Mouse (Mus musculus) forebrain, embryonic 16.5 days (tissue): Measurements from ENCODE around the gene Elof1. TPM values are rescaled to one million over a fixed set of nuclear protein-coding genes. Genes with fewer than 3 reads are reported as not detected.

Source experiments
- ATAC-seq: fragments of 200-750 bp; cut with Nextera tagmentation; 2 replicates; pipeline ENCODE4 v1.8.0; 2017; ENCODE audit warnings: mild to moderate bottlenecking, moderate library complexity
- H3K27ac ChIP-seq: fragments of 300-500 bp; sonication (generic); 2 replicates; pipeline ENCODE4 v1.5.1; 2014; ENCODE audit warnings: low read length, control low read depth
- H3K27me3 ChIP-seq: fragments of 300-500 bp; sonication (generic); replicated peaks from 2 replicates; pipeline ENCODE4 v1.6.1; 2014; ENCODE audit warnings: low read length; ENCODE audit not compliant: control insufficient read depth, insufficient read depth
- H3K36me3 ChIP-seq: fragments of 300-500 bp; sonication (generic); 2 replicates; pipeline ENCODE4 v1.6.1; 2014; ENCODE audit not compliant: control insufficient read depth, insufficient read depth
- H3K4me1 ChIP-seq: fragments of 300-500 bp; sonication (generic); replicated peaks from 2 replicates; pipeline ENCODE4 v1.6.1; 2014; ENCODE audit warnings: low read length; ENCODE audit not compliant: control insufficient read depth, insufficient read depth
- H3K4me2 ChIP-seq: fragments of 300-500 bp; sonication (generic); 2 replicates; pipeline ENCODE4 v1.6.1; 2014; ENCODE audit warnings: mild to moderate bottlenecking, low read length, control low read depth
- H3K4me3 ChIP-seq: fragments of 300-500 bp; sonication (generic); replicated peaks from 2 replicates; pipeline ENCODE4 v1.5.1; 2014; ENCODE audit warnings: mild to moderate bottlenecking, low read length, control low read depth
- H3K9ac ChIP-seq: fragments of 300-500 bp; sonication (generic); replicated peaks from 2 replicates; pipeline ENCODE4 v1.6.1; 2014; ENCODE audit warnings: low read depth, low read length, control low read depth
- H3K9me3 ChIP-seq: fragments of 300-500 bp; sonication (generic); 2 replicates; pipeline ENCODE4 v1.6.1; 2016; ENCODE audit warnings: low read length; ENCODE audit not compliant: control insufficient read depth
- WGBS: fragments of 180-500 bp; shearing (Covaris S2); extraction: QIAGEN DNeasy Blood & Tissue Kit; methylation state at CpG from one replicate; pipeline ENCODE4 v1.1.7; 2014; 5-methylcytosine and 5-hydroxymethylcytosine counted together
- microRNA-seq: library from miRNA; unstranded; fragments of <30 nt; microRNA quantifications from one replicate; pipeline ENCODE4, GENCODE M21; 2017
- polyA plus RNA-seq: library from polyadenylated mRNA; unstranded; fragments of >200 nt; fragmentation: Nextera tagmentation; extraction: Ambion mirVana; gene quantifications from 2 replicates; pipeline ENCODE4 v1.2.1, GENCODE M21; 2015

The Elof1 gene
- polyA plus RNA-seq, 1 experiment from 2014 or later, result 168 TPM

DNA sequence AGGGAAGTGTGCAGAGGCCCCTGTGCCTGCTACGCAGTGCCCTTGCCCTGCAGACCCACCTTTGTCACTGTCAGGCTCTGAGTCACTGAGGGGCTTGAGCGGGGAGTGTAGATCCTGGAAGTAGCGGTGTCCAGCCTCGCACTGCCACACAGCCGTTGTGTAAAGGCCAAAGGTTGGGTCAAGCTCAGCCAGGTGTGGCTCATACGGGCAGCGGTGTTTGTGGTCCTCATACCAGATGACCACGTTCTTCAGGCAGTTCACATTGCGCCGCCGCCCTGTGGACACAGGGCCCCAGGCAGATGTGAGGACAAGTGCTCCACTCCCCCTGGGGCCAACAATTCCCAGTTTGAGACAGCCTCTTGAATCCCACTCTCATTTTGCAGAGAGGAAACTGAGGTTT, 51.3 kb downstream of the Elof1 start:
- Histone ChIP-seq H3K27me3 (no peaks in the 10 kb centered on the region), H3K27ac (no peak overlapping the region), H3K4me3 (no peak overlapping the region), H3K9me3 (no peaks in the 10 kb centered on the region), H3K4me2 (no peak overlapping the region), H3K4me1 (peaks cover 10% of the 10 kb centered on the region), H3K36me3 (peaks cover 16% of the 10 kb centered on the region), H3K9ac (no peak overlapping the region)
- 95% methylated on average over 11 of the region's 11 CpGs for WGBS
- no peak for ATAC-seq

DNA sequence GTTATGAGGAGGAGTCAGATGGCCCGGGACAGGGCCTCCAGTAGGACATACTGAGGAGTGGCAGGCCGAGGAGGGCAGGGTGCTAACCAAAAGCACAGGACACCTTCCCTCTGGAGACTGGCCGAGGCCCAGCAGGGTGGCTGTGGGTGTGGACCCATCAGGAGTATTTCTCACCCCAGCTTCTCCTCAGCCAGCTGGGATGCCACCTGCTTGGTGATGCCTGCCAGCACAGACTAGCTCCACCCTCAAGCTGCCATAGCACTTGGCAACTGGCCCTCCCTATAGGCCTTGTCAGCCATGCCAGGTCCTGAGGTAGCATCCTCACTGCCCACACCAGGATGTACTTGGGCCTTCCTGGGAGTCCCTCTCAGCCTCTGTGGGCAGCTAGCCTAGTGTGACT, 52.6 kb downstream of the Elof1 start:
- peaks cover 18% of the 10 kb centered on the region for H3K36me3 ChIP-seq
- no peaks in the 10 kb centered on the region for H3K9me3 ChIP-seq
- H3K27ac ChIP-seq, result no peak overlapping the region
- no peaks in the 10 kb centered on the region; the same call in 1 of the 2 replicates for H3K4me1 ChIP-seq
- H3K4me2 ChIP-seq, result no peak overlapping the region
- no peak overlapping the region for H3K9ac ChIP-seq
- H3K4me3 ChIP-seq, result no peak overlapping the region
- 75% methylated on average over 3 of the region's 3 CpGs for WGBS
- ATAC-seq, result peak; percentile 55; the same call in 1 of the 2 replicates
- no peaks in the 10 kb centered on the region for H3K27me3 ChIP-seq

Small RNA genes lying within 50 kb of the gene (microRNA-seq; reads per million reads assigned to microRNA genes)
- not detected for gene Mir7084

Other genes with a start within 250 kb of the Elof1 start
- gene Rab3d, start 199.0 kb downstream of the Elof1 start, polyA plus RNA-seq, result 37.4 and 39.5 TPM in 2 replicates
- 5.4 and 11.9 TPM in 2 replicates for gene Ccdc159, start 189.7 kb downstream of the Elof1 start, polyA plus RNA-seq
- gene Tmem205, start 189.6 kb downstream of the Elof1 start, polyA plus RNA-seq, result 47.7 and 54.8 TPM in 2 replicates
- gene Plppr2, start 180.1 kb downstream of the Elof1 start, polyA plus RNA-seq, result 74.1 and 89.9 TPM in 2 replicates
- gene Swsap1, start 161.4 kb downstream of the Elof1 start, polyA plus RNA-seq, result 9.0 and 12.5 TPM in 2 replicates
- 1.6 and 1.8 TPM in 2 replicates for gene Epor, start 153.7 kb downstream of the Elof1 start, polyA plus RNA-seq
- gene Rgl3, start 127.7 kb downstream of the Elof1 start, polyA plus RNA-seq, result 0.76 and 1.5 TPM in 2 replicates
- 3.6 and 5.2 TPM in 2 replicates for gene Ccdc151, start 114.5 kb downstream of the Elof1 start, polyA plus RNA-seq
- 90.0 and 93.9 TPM in 2 replicates for gene Prkcsh, start 114.4 kb downstream of the Elof1 start, polyA plus RNA-seq
- 77.6 and 101 TPM in 2 replicates for gene Elavl3, start 65.1 kb downstream of the Elof1 start, polyA plus RNA-seq
- not detected in 2 replicates for gene Gm49318, start 45.9 kb downstream of the Elof1 start, polyA plus RNA-seq
- 20.7 and 22.4 TPM in 2 replicates for gene Zfp653, start 45.8 kb downstream of the Elof1 start, polyA plus RNA-seq
- gene Ecsit, start 31.7 kb downstream of the Elof1 start, polyA plus RNA-seq, result 62.5 and 67.4 TPM in 2 replicates
- 0.60 and 0.78 TPM in 2 replicates for gene Cnn1, start 18.0 kb downstream of the Elof1 start, polyA plus RNA-seq
- gene Acp5, start 18.5 kb upstream of the Elof1 start, polyA plus RNA-seq, result 0.42 TPM in 1 of 2 replicates, not detected in the other
- 72.5 and 78.8 TPM in 2 replicates for gene Pigyl, start 39.7 kb upstream of the Elof1 start, polyA plus RNA-seq
- gene Zfp872, start 70.9 kb upstream of the Elof1 start, polyA plus RNA-seq, result 0.29 and 0.37 TPM in 2 replicates
- 10.1 and 10.9 TPM in 2 replicates for gene Zfp809, start 108.5 kb upstream of the Elof1 start, polyA plus RNA-seq
- gene Zfp599, start 142.7 kb upstream of the Elof1 start, polyA plus RNA-seq, result 12.6 and 12.9 TPM in 2 replicates
- 35.0 and 36.1 TPM in 2 replicates for gene Zfp810, start 190.5 kb upstream of the Elof1 start, polyA plus RNA-seq